Mouse (Mus musculus) skeletal muscle tissue, adult 2 months (tissue): ENCODE data around the gene Ttc41.
A peak's percentile ranks its signal among the peaks of the same experiment; 100 is the strongest.

ENCODE experiments used
- DNase-seq: peaks from one replicate; pipeline ENCODE4 v3.0.0-alpha.2; 2012; ENCODE audit warnings: low read depth, low spot score

The Ttc41 gene

GRCm38 (mm10) chr10:86825871-86826522, 120.4 kb downstream of the Ttc41 start:
- peak; percentile 85 for DNase-seq
